ENCODE assay signal across 8 mouse cellular contexts in the genomic region with DNA sequence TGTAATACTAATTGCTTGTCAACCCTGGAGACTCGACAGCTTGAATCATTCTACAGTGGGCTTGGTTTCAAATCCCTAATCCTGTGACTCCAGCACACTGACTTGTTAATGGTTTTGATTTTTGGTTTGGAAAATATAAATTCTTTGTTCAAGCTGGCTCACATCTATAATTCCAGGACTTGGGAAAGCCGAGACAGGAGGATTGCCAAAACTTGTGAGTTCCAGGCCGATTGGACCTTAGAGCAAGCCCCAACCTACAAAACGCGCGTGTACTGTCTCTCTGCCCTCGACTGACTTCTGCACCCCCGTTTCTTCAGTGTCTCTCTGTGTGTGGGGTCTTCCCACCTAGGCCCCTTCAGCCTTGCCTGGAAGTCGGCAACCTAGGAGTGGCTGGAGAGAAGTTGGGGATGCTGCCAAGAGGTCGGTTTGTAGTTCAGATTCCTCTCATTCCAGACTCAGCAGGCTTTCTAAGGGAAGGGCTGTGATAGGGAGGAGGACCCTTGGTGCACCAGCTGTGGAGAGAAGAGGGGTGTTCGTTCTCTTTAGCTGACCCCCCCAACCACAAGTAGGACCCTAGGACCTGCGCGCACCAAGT. TPM values are rescaled to one million over a fixed set of nuclear protein-coding genes. Genes with fewer than 3 reads are reported as not detected.
DNase-seq lines count a peak whose midpoint lies in the region; ATAC-seq and TF ChIP-seq lines count a peak whose summit lies in the region.

No protein-coding gene starts in this region.

- H3K27ac ChIP-seq in forebrain, embryonic 16.5 days (ENCODE audit: low read length): peak overlapping the region; percentile 64
- H3K27ac ChIP-seq in neural tube, embryonic 15.5 days (replicated peaks): peak overlapping the region; percentile 60; the same call in 1 of the 2 replicates
- no peak overlapping the region for H3K27ac ChIP-seq in thymus, adult 2 months (ENCODE audit: control insufficient read depth, insufficient read depth, low read length)

- TF ChIP-seq POLR2A in thymus, adult 2 months (IDR thresholded peaks at IDR 0.05; ENCODE audit: control insufficient read depth, extremely low read depth, insufficient read depth, low read length, poor library complexity): no peak

- H3K4me3 ChIP-seq in forebrain, embryonic 16.5 days (replicated peaks; ENCODE audit: low read length): no peak overlapping the region
- H3K4me3 ChIP-seq in neural tube, embryonic 15.5 days (replicated peaks): no peak overlapping the region
- no peak overlapping the region for H3K4me3 ChIP-seq in thymus, adult 2 months (ENCODE audit: control insufficient read depth, insufficient read depth, low read length)

- DNase-seq in ovary, postnatal 36 days (ENCODE audit: low spot score): peak; percentile 33
- DNase-seq in ovary, postnatal 10 days (ENCODE audit: low spot score): no peak
- peak; percentile 69 for DNase-seq in kidney, postnatal 14 days
- DNase-seq in frontal cortex, postnatal 36 days (ENCODE audit: low spot score in 2 of 2): no peak
- DNase-seq in thymus, adult 2 months: no peak
- no peak for DNase-seq in gastrocnemius, postnatal 25 days

- 19% methylated on average over 13 of the region's 13 CpGs for WGBS in forebrain, embryonic 16.5 days
- WGBS in neural tube, embryonic 15.5 days: 19% methylated on average over 13 of the region's 13 CpGs
- 68% methylated on average over 13 of the region's 13 CpGs for WGBS in thymus, adult 2 months

- no peak for TF ChIP-seq CTCF in thymus, adult 2 months (IDR thresholded peaks at IDR 0.05; ENCODE audit: borderline replicate concordance, control insufficient read depth, extremely low read depth, insufficient read depth, low read length, poor library complexity)

- H3K27me3 ChIP-seq in forebrain, embryonic 16.5 days (replicated peaks; ENCODE audit: control insufficient read depth, insufficient read depth, low read length): no peaks in the 10 kb centered on the region
- peaks cover 5% of the 10 kb centered on the region; the same call in 1 of the 2 replicates for H3K27me3 ChIP-seq in neural tube, embryonic 15.5 days (replicated peaks)
- H3K27me3 ChIP-seq in thymus, adult 2 months (ENCODE audit: control insufficient read depth, insufficient read depth, low read length): no peaks in the 10 kb centered on the region; the same call in 1 of the 2 replicates

- no peaks in the 10 kb centered on the region for H3K9me3 ChIP-seq in forebrain, embryonic 16.5 days (ENCODE audit: control insufficient read depth, low read length)
- H3K9me3 ChIP-seq in neural tube, embryonic 15.5 days (replicated peaks): no peaks in the 10 kb centered on the region

- H3K9ac ChIP-seq in forebrain, embryonic 16.5 days (replicated peaks; ENCODE audit: low read depth, low read length): no peak overlapping the region
- no peak overlapping the region for H3K9ac ChIP-seq in neural tube, embryonic 15.5 days (replicated peaks)

- H3K4me1 ChIP-seq in forebrain, embryonic 16.5 days (replicated peaks; ENCODE audit: control insufficient read depth, insufficient read depth, low read length): peaks cover 28% of the 10 kb centered on the region
- H3K4me1 ChIP-seq in neural tube, embryonic 15.5 days: peaks cover 32% of the 10 kb centered on the region
- H3K4me1 ChIP-seq in thymus, adult 2 months (replicated peaks; ENCODE audit: control insufficient read depth, insufficient read depth, low read length): no peaks in the 10 kb centered on the region

- H3K36me3 ChIP-seq in forebrain, embryonic 16.5 days (ENCODE audit: control insufficient read depth, insufficient read depth): no peaks in the 10 kb centered on the region
- no peaks in the 10 kb centered on the region for H3K36me3 ChIP-seq in neural tube, embryonic 15.5 days
- no peaks in the 10 kb centered on the region for H3K36me3 ChIP-seq in thymus, adult 2 months (ENCODE audit: control insufficient read depth, insufficient read depth, low read length)

- no peak overlapping the region for H3K4me2 ChIP-seq in forebrain, embryonic 16.5 days (ENCODE audit: low read length)
- H3K4me2 ChIP-seq in neural tube, embryonic 15.5 days: no peak overlapping the region

- no peak for ATAC-seq in forebrain, embryonic 16.5 days
- ATAC-seq in neural tube, embryonic 15.5 days (ENCODE audit: low FRiP score): no peak

RNA-seq across cellular contexts. Expression of a gene that starts 2.9 kb away (rescaled TPM):
- polyA plus RNA-seq in forebrain, embryonic 16.5 days (2015; fragmentation: Nextera tagmentation; extraction: Ambion mirVana): 6.4 and 8.3 TPM in 2 replicates
- 6.6 and 7.1 TPM in 2 replicates for polyA plus RNA-seq in neural tube, embryonic 15.5 days (2015; fragmentation: Nextera tagmentation; extraction: Ambion mirVana)
- 0.71 TPM in 1 of 2 replicates, not detected in the other for polyA plus RNA-seq in thymus, adult 2 months (2012; rRNA removed)
- under 1 TPM in 1 of 2 experiments, not detected in 1; 0.43 TPM for total RNA-seq in gastrocnemius, postnatal 25 days (2021)

RNA-seq across cellular contexts. Expression of a gene that starts 22.1 kb away (rescaled TPM):
- 12.0 and 13.5 TPM in 2 replicates for polyA plus RNA-seq in forebrain, embryonic 16.5 days (2015; fragmentation: Nextera tagmentation; extraction: Ambion mirVana)
- 8.0 and 10.8 TPM in 2 replicates for polyA plus RNA-seq in neural tube, embryonic 15.5 days (2015; fragmentation: Nextera tagmentation; extraction: Ambion mirVana)
- 7.2 and 10.2 TPM in 2 replicates for polyA plus RNA-seq in thymus, adult 2 months (2012; rRNA removed)
- 1 to 10 TPM; 2.5 to 2.7 TPM for total RNA-seq in gastrocnemius, postnatal 25 days (2021)

RNA-seq across cellular contexts. Expression of a gene that starts 25.9 kb away (rescaled TPM):
- 66.6 and 88.1 TPM in 2 replicates for polyA plus RNA-seq in forebrain, embryonic 16.5 days (2015; fragmentation: Nextera tagmentation; extraction: Ambion mirVana)
- polyA plus RNA-seq in neural tube, embryonic 15.5 days (2015; fragmentation: Nextera tagmentation; extraction: Ambion mirVana): 68.2 and 71.6 TPM in 2 replicates
- 34.5 and 36.3 TPM in 2 replicates for polyA plus RNA-seq in thymus, adult 2 months (2012; rRNA removed)
- 10 to 100 TPM; 17.5 to 19.6 TPM for total RNA-seq in gastrocnemius, postnatal 25 days (2021)

Comparison
In these comparisons a context has a peak if more than half of its experiments do, and no peak if none do; other contexts are left out.
1. DNase-seq: peak in ovary, postnatal 36 days (single experiment) and kidney, postnatal 14 days (single experiment); none in ovary, postnatal 10 days (single experiment), frontal cortex, postnatal 36 days (0 of 2), thymus, adult 2 months (single experiment) and gastrocnemius, postnatal 25 days (single experiment).